Mouse (Mus musculus) left cerebral cortex, adult 2 months (tissue): ENCODE measurements at regions not wholly inside any gene's neighbourhood (a gene's known extent, or its start where the extent isn't known, plus 50 kb on each side); places are given as distances from the start of the nearest gene placed in this dataset.
"Not testable (repeated sequence)": the region's sequence is repeated elsewhere in the genome, so short reads cannot be mapped to it uniquely, and the experiment has no call there.

ENCODE experiments used
- DNase-seq, 2 experiments: peaks; one replicate each; pipeline ENCODE4 v3.0.0; 2021 to 2022; ENCODE audit warnings: low spot score in 2 of 2, mixed read lengths in 1 of 2; ENCODE audit errors: extremely low spot score in 1 of 2
- H3K27ac ChIP-seq: fragments of 200-600 bp; 2 replicates; pipeline ENCODE4 v1.8.1; 2022
- H3K4me3 ChIP-seq: fragments of 200-600 bp; 2 replicates; pipeline ENCODE4 v1.8.1; 2022
- CTCF ChIP-seq: fragments of 200-600 bp; IDR thresholded peaks from 2 replicates; pipeline ENCODE4 v1.8.1; 2022; ENCODE audit warnings: antibody characterized with exemption, mild to moderate bottlenecking, moderate library complexity
- intact Hi-C: fragments of 180-260 bp; cut with DNase I; formaldehyde crosslinking; loops from one replicate; pipeline ENCODE4 v1.15.1; 2025

GRCm38 (mm10) chr3:149068821-149069220 is 78.5 kb upstream of the Adgrl2 start:
- H3K4me3 ChIP-seq = no peak overlapping the region
- DNase-seq = no peak
- H3K27ac ChIP-seq = no peak overlapping the region
- intact Hi-C loops = no loop called here
- TF ChIP-seq CTCF = no peak

GRCm38 (mm10) chr3:149067758-149068157 is 77.4 kb upstream of the Adgrl2 start:
- H3K4me3 ChIP-seq = no peak overlapping the region
- no peak for TF ChIP-seq CTCF
- H3K27ac ChIP-seq = no peak overlapping the region
- DNase-seq = no peak
- intact Hi-C loops = no loop called here

GRCm38 (mm10) chr3:149055077-149055476 is 64.7 kb upstream of the Adgrl2 start:
- no peak for DNase-seq
- H3K27ac ChIP-seq = no peak overlapping the region
- intact Hi-C loops = no loop called here
- no peak overlapping the region for H3K4me3 ChIP-seq
- TF ChIP-seq CTCF = no peak

- intact Hi-C loops, H3K27ac ChIP-seq, H3K4me3 ChIP-seq, DNase-seq: not testable (repeated sequence)
These were observed 62.0 kb upstream of the Adgrl2 start for GRCm38 (mm10) chr3:149052295-149052902.

- intact Hi-C loops = no loop called here
- Histone ChIP-seq H3K27ac (no peak overlapping the region), H3K4me3 (no peak overlapping the region)
- DNase-seq = no peak
- TF ChIP-seq CTCF = no peak
These were observed 55.0 kb upstream of the Adgrl2 start for GRCm38 (mm10) chr3:149045343-149045742.

GRCm38 (mm10) chr3:149043901-149044300 is 53.5 kb upstream of the Adgrl2 start:
- DNase-seq = no peak
- intact Hi-C loops = no loop called here
- Histone ChIP-seq H3K4me3 (no peak overlapping the region), H3K27ac (no peak overlapping the region)
- no peak for TF ChIP-seq CTCF

- no peak for TF ChIP-seq CTCF
- Histone ChIP-seq H3K27ac (no peak overlapping the region), H3K4me3 (no peak overlapping the region)
- no peak for DNase-seq
- intact Hi-C loops = no loop called here
These were observed 52.2 kb upstream of the Adgrl2 start for GRCm38 (mm10) chr3:149042527-149042926.

GRCm38 (mm10) chr3:149041188-149041587 is 50.8 kb upstream of the Adgrl2 start:
- intact Hi-C loops = no loop called here
- Histone ChIP-seq H3K27ac (no peak overlapping the region), H3K4me3 (no peak overlapping the region)
- no peak for DNase-seq
- TF ChIP-seq CTCF = no peak
